Mouse (Mus musculus) frontal cortex, postnatal 36 days (tissue): ENCODE data around the gene Lbx2.
A peak's percentile ranks its signal among the peaks of the same experiment; 100 is the strongest.

Experiments used
- DNase-seq, 2 experiments: peaks; one replicate each; pipeline ENCODE4 v3.0.0; 2022; ENCODE audit warnings: low spot score in 2 of 2

Lbx2 gene

DNA sequence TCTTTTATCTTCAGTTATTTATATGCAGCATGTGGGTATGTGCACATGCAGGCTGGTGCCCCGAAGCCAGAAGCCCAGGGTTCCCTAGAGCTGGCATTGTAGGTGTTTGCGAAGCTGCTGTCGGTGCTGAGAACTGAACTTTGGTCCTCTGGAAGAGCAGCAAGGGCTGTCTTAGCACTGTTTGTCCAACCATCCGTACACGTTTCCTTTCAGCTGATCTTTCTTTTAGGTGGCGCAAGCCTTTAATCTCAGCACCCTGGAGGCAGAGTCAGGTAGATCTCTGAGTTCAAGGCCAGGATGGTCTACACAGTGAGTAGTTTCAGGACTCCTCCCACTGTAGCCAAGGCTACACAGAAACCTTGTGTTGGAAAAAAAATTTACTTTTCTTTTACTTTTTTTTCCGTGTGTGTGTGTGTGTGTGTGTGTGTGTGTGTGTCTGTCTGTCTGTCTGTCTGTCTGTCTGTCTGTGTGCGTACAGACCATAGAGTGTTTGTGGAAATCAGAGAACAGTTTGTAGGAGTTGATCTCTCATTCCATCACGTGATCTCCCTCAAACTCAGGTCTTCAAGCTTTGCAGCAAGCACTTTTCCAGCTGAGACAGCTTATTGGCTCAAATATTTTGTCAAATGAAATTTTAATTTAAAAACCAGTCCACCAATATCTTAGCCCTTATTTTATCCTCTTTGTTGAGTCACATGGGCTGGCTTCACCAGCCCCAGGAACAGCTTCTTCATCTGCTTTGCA is 46.2 kb downstream of the Lbx2 start:
- no peak for DNase-seq

GRCm38 (mm10) chr6:83134226-83134625 is 48.1 kb downstream of the Lbx2 start:
- DNase-seq = no peak

DNA sequence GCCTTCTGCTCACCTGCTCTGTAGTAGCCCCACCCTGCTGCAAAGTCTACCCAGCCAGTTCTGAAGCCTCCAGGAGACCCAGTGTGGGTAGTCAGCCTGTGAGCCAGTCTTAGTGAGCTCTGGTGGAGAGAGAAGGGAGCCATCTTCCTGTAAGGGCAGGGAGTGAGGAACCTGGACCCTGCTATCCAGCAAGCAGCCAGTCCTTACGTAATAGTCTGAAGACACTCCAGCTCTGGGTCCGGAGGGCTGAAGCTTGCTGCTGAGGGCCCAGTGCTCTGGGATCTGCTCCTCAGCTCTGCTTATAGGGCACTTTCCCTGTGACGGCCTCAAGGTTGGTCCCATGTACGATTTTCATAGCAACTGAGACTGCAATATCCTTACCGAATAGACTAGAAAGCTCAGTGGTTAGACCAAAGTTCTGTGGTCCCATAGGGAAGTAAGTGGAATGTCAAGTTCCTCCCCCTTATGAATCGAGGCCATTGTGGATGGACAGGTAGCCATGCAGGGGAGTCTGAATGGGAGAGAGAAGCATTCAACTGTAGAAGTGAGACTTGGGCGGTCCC is 48.9 kb downstream of the Lbx2 start, which contains the start of gene Rtkn:
Gene Rtkn (plus strand): TSS at position 513 of the 563 bp plus-strand sequence.
- DNase-seq = no peak

DNA sequence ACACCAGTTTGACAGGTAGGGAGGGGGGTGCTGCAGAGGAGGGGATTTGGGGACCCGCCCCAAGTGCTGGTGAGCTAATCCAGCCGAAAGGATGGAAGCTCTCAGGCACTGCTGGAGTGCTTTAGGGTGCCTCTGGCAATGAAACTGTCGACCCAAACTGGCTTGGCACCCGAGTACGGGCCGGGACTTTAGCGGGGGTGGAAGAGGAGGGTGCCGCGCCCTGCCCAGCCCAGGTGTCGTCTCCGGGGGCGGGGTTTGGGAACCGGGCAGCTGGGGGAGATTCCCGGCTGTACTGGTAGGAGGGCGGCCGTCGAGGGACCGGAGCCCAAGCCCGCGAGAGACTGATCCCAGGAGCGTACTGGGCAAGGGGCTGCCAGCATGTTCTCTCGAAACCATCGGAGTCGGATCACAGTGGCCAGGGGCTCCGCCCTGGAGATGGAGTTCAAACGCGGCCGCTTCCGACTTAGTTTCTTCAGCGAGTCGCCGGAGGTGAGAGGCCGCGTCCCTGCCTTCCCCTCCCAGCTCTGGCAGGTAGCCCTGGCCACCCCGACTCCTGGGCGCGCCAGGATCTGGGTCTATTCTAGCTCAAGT is 49.5 kb downstream of the Lbx2 start:
- no peak for DNase-seq

DNA sequence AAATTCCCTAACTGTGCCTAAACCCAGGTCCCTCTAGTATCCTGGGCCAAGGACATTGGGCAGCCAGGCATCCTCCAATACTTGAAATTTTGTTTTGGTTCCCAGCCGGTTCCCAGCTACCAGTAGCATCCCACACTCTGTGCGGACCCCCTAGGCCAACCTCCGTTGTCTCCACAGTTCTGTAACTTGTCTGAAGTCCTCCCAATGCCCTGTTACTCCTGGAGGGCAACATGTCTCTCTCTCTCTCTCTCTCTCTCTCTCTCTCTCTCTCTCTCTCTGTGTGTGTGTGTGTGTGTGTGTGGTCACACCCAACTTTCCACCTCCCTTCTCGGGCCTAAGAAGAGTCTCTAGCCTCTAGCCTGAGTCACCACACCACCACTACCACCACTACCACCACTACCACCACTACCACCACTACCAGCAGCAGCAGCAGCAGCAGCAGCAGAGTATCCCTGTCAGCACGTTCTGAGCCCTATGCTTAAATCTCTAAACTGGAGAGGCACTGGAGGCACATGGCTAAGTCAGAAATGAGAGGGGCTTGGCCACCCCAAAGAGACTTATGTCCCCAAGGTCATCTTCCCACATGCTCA is 50.2 kb downstream of the Lbx2 start:
- DNase-seq = no peak

GRCm38 (mm10) chr6:83136881-83137575 is 50.9 kb downstream of the Lbx2 start:
- DNase-seq = no peak

GRCm38 (mm10) chr6:83137576-83137950 is 51.4 kb downstream of the Lbx2 start:
- peak; percentile 60 for DNase-seq
